Mouse (Mus musculus) G1E (cell line): ENCODE measurements around the gene Sun2.

Source experiments
- CTCF ChIP-seq: IDR thresholded peaks from 2 replicates; pipeline ENCODE4 v1.5.1; 2012; ENCODE audit warnings: low read depth, low read length, inconsistent platforms, mixed read lengths
- GATA1 ChIP-seq: IDR thresholded peaks from 2 replicates; pipeline ENCODE4 v1.6.1; 2012; ENCODE audit warnings: borderline replicate concordance, low read length, inconsistent platforms, mixed read lengths
- GATA2 ChIP-seq: IDR thresholded peaks from 2 replicates; pipeline ENCODE4 v1.6.1; 2012; ENCODE audit warnings: low read depth, low read length, inconsistent platforms, borderline replicate concordance
- POLR2AphosphoS5 ChIP-seq: IDR thresholded peaks from 2 replicates; pipeline ENCODE4 v1.6.1; 2012; ENCODE audit warnings: low read depth, low read length, inconsistent platforms; ENCODE audit not compliant: insufficient replicate concordance
- TAL1 ChIP-seq: conservative IDR thresholded peaks from 2 replicates; pipeline ENCODE4 v1.6.1; 2012; ENCODE audit warnings: low read depth, low read length, inconsistent platforms, mixed read lengths

DNA sequence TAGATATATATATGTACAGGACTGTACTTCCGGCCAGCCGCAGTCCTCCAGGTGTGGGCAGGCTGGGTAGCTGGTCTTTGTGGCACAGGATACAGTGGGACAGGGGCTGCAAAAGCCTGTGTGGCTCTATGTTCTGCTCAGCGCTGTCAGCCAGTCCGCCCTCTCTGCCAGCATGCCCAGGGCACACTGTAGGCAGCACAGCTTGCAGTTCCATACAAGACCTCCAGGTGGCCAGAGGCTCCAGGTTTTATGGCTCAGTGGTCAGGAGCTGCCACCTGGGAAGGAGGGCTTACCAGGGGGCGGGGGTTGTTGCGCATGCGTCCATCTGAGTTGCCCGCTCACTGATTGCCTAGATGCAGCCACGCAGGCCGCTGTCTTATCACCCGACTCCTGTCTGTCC lies 5.7 kb upstream of the Sun2 start:
- peak; percentile 54 for TF ChIP-seq CTCF
- TF ChIP-seq GATA1 = no peak
- TF ChIP-seq GATA2 = no peak
- no peak for TF ChIP-seq TAL1
- TF ChIP-seq POLR2AphosphoS5 = no peak
